Mouse (Mus musculus) megakaryocyte, embryonic 14.5 days (primary cell): ENCODE measurements around the gene Golga2. TPM values are rescaled to one million over a fixed set of nuclear protein-coding genes. Genes with fewer than 3 reads are reported as not detected.
"Not testable (repeated sequence)": the region's sequence is repeated elsewhere in the genome, so short reads cannot be mapped to it uniquely, and the experiment has no call there.

Source experiments
- H3K27me3 ChIP-seq: replicated peaks from 2 replicates; pipeline ENCODE3; 2012; ENCODE audit warnings: inconsistent platforms
- H3K36me3 ChIP-seq: replicated peaks from 2 replicates; pipeline ENCODE3; 2012; ENCODE audit warnings: low read length, inconsistent platforms, mixed read lengths
- H3K4me1 ChIP-seq: 2 replicates; pipeline ENCODE4 v1.6.1; 2012; ENCODE audit warnings: inconsistent platforms
- H3K4me3 ChIP-seq: replicated peaks from 2 replicates; pipeline ENCODE3; 2012; ENCODE audit warnings: moderate library complexity, mild to moderate bottlenecking, inconsistent platforms
- H3K9me3 ChIP-seq: 2 replicates; pipeline ENCODE4 v1.6.1; 2012; ENCODE audit warnings: inconsistent platforms
- FLI1 ChIP-seq: IDR thresholded peaks from 2 replicates; pipeline ENCODE4 v1.6.1; 2012; ENCODE audit warnings: low read length, inconsistent platforms, mixed read lengths
- GATA1 ChIP-seq: IDR thresholded peaks from 3 replicates; pipeline ENCODE4 v1.6.1; 2012; ENCODE audit warnings: mixed read lengths, low read length, inconsistent platforms, borderline replicate concordance
- polyA plus RNA-seq: library from polyadenylated mRNA; stranded (reverse); fragments of >175 nt; gene quantifications from 2 replicates; pipeline ENCODE4 v1.2.3, GENCODE M21; 2012; ENCODE audit warnings: low replicate concordance; ENCODE audit not compliant: insufficient read depth

Gene Golga2
- polyA plus RNA-seq, 1 experiment, result 26.0 TPM

GRCm38 (mm10) chr2:32288371-32288931, 1.3 kb downstream of the Golga2 start:
- Histone ChIP-seq H3K27me3 (no peaks in the 10 kb centered on the region), H3K36me3 (peaks cover 58% of the 10 kb centered on the region), H3K4me3 (peak overlapping the region; percentile 98), H3K4me1 (peaks cover 81% of the 10 kb centered on the region), H3K9me3 (no peaks in the 10 kb centered on the region)
- TF ChIP-seq FLI1 (no peak), GATA1 (no peak)

DNA sequence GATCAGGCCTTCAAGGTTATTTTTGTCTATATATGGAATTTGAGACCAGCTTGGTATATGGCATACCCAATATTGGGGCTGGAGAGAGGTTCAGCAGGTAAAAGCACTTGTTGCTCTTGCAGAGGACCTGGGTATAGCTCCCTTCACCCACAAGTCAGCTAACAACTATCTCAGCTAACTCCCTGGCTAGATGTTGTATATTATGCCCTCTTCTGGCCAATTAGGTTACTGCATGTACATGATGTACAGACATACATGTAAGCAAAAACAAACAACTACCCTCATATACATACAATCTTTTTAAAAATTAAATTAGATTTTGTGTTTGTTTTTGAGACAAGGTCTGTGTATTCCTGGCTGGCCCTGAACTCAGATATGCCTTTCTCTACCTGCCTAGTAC, 2.4 kb downstream of the Golga2 start:
- Histone ChIP-seq H3K4me3 (peak overlapping the region; percentile 98), H3K27me3 (no peaks in the 10 kb centered on the region), H3K4me1 (peaks cover 79% of the 10 kb centered on the region), H3K9me3 (no peaks in the 10 kb centered on the region), H3K36me3 (peaks cover 58% of the 10 kb centered on the region)
- TF ChIP-seq FLI1 (no peak), GATA1 (no peak)

- peaks cover 85% of the 10 kb centered on the region for H3K36me3 ChIP-seq
- H3K27me3 ChIP-seq, result no peaks in the 10 kb centered on the region
- no peak overlapping the region for H3K4me3 ChIP-seq
- TF ChIP-seq FLI1, result no peak
- no peak for TF ChIP-seq GATA1
- H3K4me1 ChIP-seq, result peaks cover 55% of the 10 kb centered on the region
- H3K9me3 ChIP-seq, result no peaks in the 10 kb centered on the region
These were observed 7.2 kb downstream of the Golga2 start for GRCm38 (mm10) chr2:32294348-32294747.

DNA sequence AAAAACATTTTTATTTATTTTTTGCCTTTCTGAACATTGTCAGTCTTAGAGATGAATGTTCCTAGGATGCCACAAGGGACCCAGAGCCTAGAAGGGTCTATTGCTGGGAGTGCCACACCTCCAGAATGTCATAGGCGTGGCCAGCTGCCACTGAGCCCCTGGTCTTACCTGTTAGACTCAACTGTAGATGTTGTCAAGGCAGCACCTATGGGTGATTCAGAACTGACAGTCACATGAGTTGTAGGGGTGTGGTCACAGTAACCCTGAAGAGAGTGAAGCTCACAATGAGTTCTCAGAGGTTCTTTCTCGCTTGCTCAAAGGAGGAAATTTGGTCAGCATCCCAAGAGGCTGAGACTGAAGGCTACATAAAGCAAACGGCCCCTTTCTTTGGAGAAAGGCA, 8.1 kb downstream of the Golga2 start:
- TF ChIP-seq GATA1, result no peak

GRCm38 (mm10) chr2:32295842-32296241, 8.7 kb downstream of the Golga2 start:
- not testable (repeated sequence) for H3K4me3 ChIP-seq, H3K9me3 ChIP-seq, H3K27me3 ChIP-seq
- H3K4me1 ChIP-seq, result peaks cover 41% of the 10 kb centered on the region
- peaks cover 95% of the 10 kb centered on the region for H3K36me3 ChIP-seq

More for the DNA sequence above, 8.1 kb downstream of the Golga2 start:
- no peaks in the 10 kb centered on the region for H3K9me3 ChIP-seq
- H3K36me3 ChIP-seq, result peaks cover 93% of the 10 kb centered on the region
- H3K4me1 ChIP-seq, result peaks cover 46% of the 10 kb centered on the region
- H3K4me3 ChIP-seq, result no peak overlapping the region
- no peaks in the 10 kb centered on the region for H3K27me3 ChIP-seq

- Histone ChIP-seq H3K4me3 (no peak overlapping the region), H3K27me3 (no peaks in the 10 kb centered on the region), H3K36me3 (peaks cover 96% of the 10 kb centered on the region), H3K4me1 (peaks cover 12% of the 10 kb centered on the region), H3K9me3 (no peaks in the 10 kb centered on the region)
- no peak for TF ChIP-seq FLI1
- no peak for TF ChIP-seq GATA1
These were observed 12.3 kb downstream of the Golga2 start for GRCm38 (mm10) chr2:32299469-32299868.

DNA sequence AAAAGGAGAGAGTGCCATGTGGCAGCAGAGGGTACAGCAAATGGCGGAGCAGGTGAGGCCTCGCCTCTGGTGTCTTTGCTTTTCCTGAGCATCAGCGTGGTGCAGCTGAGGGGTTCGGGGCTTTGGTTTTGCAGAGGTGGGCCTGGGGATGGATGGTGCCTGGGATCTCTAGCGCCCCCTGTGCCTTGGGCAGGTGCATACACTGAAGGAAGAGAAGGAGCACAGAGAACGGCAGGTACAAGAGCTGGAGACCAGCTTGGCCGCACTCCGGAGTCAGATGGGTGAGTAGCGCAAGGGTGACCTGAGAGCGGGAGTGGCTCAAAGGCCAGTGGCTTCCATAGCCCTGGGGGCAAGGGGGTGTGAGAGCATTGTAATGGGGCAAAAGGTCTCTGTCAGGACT, 15.8 kb downstream of the Golga2 start:
- Histone ChIP-seq H3K36me3 (peaks cover 99% of the 10 kb centered on the region), H3K27me3 (no peaks in the 10 kb centered on the region), H3K4me1 (peaks cover 6% of the 10 kb centered on the region; the same call in 1 of the 2 replicates), H3K9me3 (no peaks in the 10 kb centered on the region), H3K4me3 (no peak overlapping the region)
- TF ChIP-seq GATA1 (no peak), FLI1 (no peak)

DNA sequence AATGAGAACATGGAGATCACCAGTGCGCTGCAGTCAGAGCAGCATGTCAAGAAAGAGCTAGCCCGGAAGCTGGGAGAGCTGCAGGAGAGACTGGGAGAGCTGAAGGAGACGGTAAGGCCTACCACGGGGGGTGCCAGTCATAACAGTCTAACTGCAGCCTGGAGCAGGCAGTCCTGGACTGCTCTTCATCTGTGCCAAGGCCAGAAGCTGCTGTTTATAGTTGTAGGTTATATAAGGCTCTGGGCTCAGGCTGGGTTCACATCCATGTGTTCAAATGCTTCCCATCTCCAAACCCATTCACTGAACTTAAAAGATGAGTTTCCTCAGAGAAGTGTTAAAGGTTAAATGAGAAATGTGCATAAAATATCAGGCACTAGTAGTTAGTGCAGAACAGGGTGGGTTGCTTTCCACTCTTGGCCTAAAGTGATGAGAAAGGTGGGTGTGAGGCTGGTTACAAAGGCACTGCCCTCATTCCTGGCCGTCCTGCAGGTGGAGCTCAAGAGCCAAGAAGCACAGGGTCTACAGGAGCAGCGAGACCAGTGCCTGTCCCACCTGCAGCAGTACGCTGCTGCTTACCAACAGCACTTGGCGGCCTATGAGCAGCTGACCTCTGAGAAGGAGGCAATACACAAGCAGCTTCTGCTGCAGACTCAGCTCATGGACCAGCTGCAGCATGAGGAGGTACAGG, 17.1 kb downstream of the Golga2 start:
- Histone ChIP-seq H3K4me1 (peaks cover 18% of the 10 kb centered on the region), H3K27me3 (no peaks in the 10 kb centered on the region), H3K36me3 (peaks cover 99% of the 10 kb centered on the region), H3K9me3 (no peaks in the 10 kb centered on the region), H3K4me3 (no peak overlapping the region)
- TF ChIP-seq FLI1, result no peak
- TF ChIP-seq GATA1, result no peak

DNA sequence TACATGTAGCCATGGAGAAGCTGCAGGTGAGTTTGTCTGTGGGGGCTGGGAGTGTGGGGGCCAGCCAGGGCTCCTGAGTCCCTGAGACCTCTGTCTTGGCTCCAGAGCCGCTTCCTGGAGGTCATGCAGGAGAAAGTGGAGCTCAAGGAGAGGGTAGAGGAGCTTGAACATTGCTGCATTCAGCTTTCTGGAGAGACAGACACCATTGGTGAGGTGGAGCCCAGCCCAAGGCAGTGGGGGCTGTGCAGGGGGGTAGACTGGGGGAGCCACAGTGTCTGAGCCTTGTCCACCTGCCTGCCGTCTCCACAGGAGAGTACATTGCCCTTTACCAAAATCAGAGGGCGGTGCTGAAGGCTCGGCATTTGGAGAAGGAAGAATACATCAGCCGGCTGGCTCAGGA, 18.5 kb downstream of the Golga2 start:
- Histone ChIP-seq H3K36me3 (peaks cover 100% of the 10 kb centered on the region), H3K4me3 (no peak overlapping the region), H3K27me3 (no peaks in the 10 kb centered on the region), H3K9me3 (no peaks in the 10 kb centered on the region), H3K4me1 (peaks cover 32% of the 10 kb centered on the region)
- TF ChIP-seq FLI1 (no peak), GATA1 (no peak)

GRCm38 (mm10) chr2:32306176-32306575, 19.0 kb downstream of the Golga2 start:
- no peaks in the 10 kb centered on the region for H3K9me3 ChIP-seq
- H3K27me3 ChIP-seq, result no peaks in the 10 kb centered on the region
- TF ChIP-seq GATA1 (no peak), FLI1 (no peak)
- peaks cover 37% of the 10 kb centered on the region for H3K4me1 ChIP-seq
- H3K36me3 ChIP-seq, result peaks cover 96% of the 10 kb centered on the region
- no peak overlapping the region for H3K4me3 ChIP-seq
